19 mouse cellular contexts compared by ENCODE assay signal in genomic region chr1:38544501-38544900, GRCm38 (mm10).
DNase-seq lines count a peak whose midpoint lies in the region; ATAC-seq lines count a peak whose summit lies in the region.
"Had no signal": no experiment of that assay in that cellular context is flagged by ENCODE, and none has a peak within 500 bp of the region (broad histone marks: within the 10 kb centered on the region; RNA-seq: fewer than 3 reads in every experiment).

No protein-coding gene starts in this region.

- H3K36me3 ChIP-seq in hindbrain, embryonic 12.5 days: no peaks in the 10 kb centered on the region
- 0 out of 2 replicates have a peak, but pooled peaks cover 5% of the 10 kb centered on the region for H3K36me3 ChIP-seq in hindbrain, embryonic 10.5 days
- no peaks in the 10 kb centered on the region for H3K36me3 ChIP-seq in neural tube, embryonic 14.5 days (ENCODE audit: control insufficient read depth, insufficient read depth, low read length)
- H3K36me3 ChIP-seq: embryonic facial prominence, embryonic 15.5 days; forebrain, embryonic 15.5 days; heart, embryonic 13.5 days; intestine, embryonic 15.5 days had no signal

- no peaks in the 10 kb centered on the region for H3K9me3 ChIP-seq in hindbrain, embryonic 12.5 days (replicated peaks)
- no peaks in the 10 kb centered on the region for H3K9me3 ChIP-seq in hindbrain, embryonic 10.5 days
- H3K9me3 ChIP-seq in neural tube, embryonic 14.5 days (ENCODE audit: control insufficient read depth, low read length): no peaks in the 10 kb centered on the region
- H3K9me3 ChIP-seq: embryonic facial prominence, embryonic 15.5 days; forebrain, embryonic 15.5 days; heart, embryonic 13.5 days; intestine, embryonic 15.5 days had no signal

- no peak for DNase-seq in hindbrain, embryonic 10.5 days (ENCODE audit: low spot score)
- peak; percentile 46 for DNase-seq in embryo, embryonic 10 days (ENCODE audit: low spot score)
- DNase-seq in embryo, embryonic 9.5 days (ENCODE audit: extremely low spot score): peak; percentile 30
- no peak for DNase-seq in layer of hippocampus, adult 11-12 months (ENCODE audit: low spot score)
- DNase-seq in lung, postnatal 36 days: no peak
- DNase-seq: adrenal gland, adult 8-10 months; cerebellum, adult 11 months; cerebellum, adult 8-10 months; cerebellum, postnatal 14 days; gastrocnemius, postnatal 14 days; heart, postnatal 36 days; kidney, adult 2 months had no signal

- no peak overlapping the region for H3K4me2 ChIP-seq in hindbrain, embryonic 12.5 days (replicated peaks)
- no peak overlapping the region for H3K4me2 ChIP-seq in neural tube, embryonic 14.5 days (ENCODE audit: low read depth, low read length)
- H3K4me2 ChIP-seq: embryonic facial prominence, embryonic 15.5 days; forebrain, embryonic 15.5 days; heart, embryonic 13.5 days; intestine, embryonic 15.5 days had no signal

- H3K27me3 ChIP-seq in hindbrain, embryonic 12.5 days: no peaks in the 10 kb centered on the region
- H3K27me3 ChIP-seq in hindbrain, embryonic 10.5 days (ENCODE audit: insufficient read depth, poor library complexity, severe bottlenecking): no peaks in the 10 kb centered on the region
- H3K27me3 ChIP-seq in neural tube, embryonic 14.5 days (ENCODE audit: control insufficient read depth, insufficient read depth, low read length): no peaks in the 10 kb centered on the region
- H3K27me3 ChIP-seq: embryonic facial prominence, embryonic 15.5 days; forebrain, embryonic 15.5 days; heart, embryonic 13.5 days; intestine, embryonic 15.5 days had no signal

- ATAC-seq in hindbrain, embryonic 12.5 days (ENCODE audit: low FRiP score): 0 out of 2 replicates have a peak, but pooled peaks have one; percentile 51
- no peak for ATAC-seq in neural tube, embryonic 14.5 days (ENCODE audit: low read depth)
- ATAC-seq: forebrain, embryonic 15.5 days; intestine, embryonic 15.5 days had no signal

- WGBS in hindbrain, embryonic 12.5 days: 18% methylated on average over 3 of the region's 3 CpGs
- WGBS in hindbrain, embryonic 10.5 days: 26% methylated on average over 3 of the region's 3 CpGs
- 11% methylated on average over 3 of the region's 3 CpGs for WGBS in neural tube, embryonic 14.5 days

- peaks cover 55% of the 10 kb centered on the region for H3K4me1 ChIP-seq in hindbrain, embryonic 12.5 days
- H3K4me1 ChIP-seq in hindbrain, embryonic 10.5 days (replicated peaks): peaks cover 58% of the 10 kb centered on the region
- peaks cover 42% of the 10 kb centered on the region for H3K4me1 ChIP-seq in neural tube, embryonic 14.5 days (ENCODE audit: control insufficient read depth, insufficient read depth, low read length)

- no peak overlapping the region for H3K4me3 ChIP-seq in hindbrain, embryonic 12.5 days
- H3K4me3 ChIP-seq in hindbrain, embryonic 10.5 days: no peak overlapping the region
- H3K4me3 ChIP-seq in neural tube, embryonic 14.5 days (ENCODE audit: low read depth, low read length): no peak overlapping the region
- H3K4me3 ChIP-seq: embryonic facial prominence, embryonic 15.5 days; erythroblast, embryonic 14.5 days; forebrain, embryonic 15.5 days; heart, embryonic 13.5 days; intestine, embryonic 15.5 days had no signal

- H3K9ac ChIP-seq in hindbrain, embryonic 12.5 days: no peak overlapping the region
- H3K9ac ChIP-seq in neural tube, embryonic 14.5 days (replicated peaks; ENCODE audit: low read depth, low read length): no peak overlapping the region
- H3K9ac ChIP-seq: embryonic facial prominence, embryonic 15.5 days; forebrain, embryonic 15.5 days; heart, embryonic 13.5 days; intestine, embryonic 15.5 days had no signal

- peak overlapping the region; percentile 73 for H3K27ac ChIP-seq in hindbrain, embryonic 12.5 days
- H3K27ac ChIP-seq in hindbrain, embryonic 10.5 days: no peak overlapping the region
- peak overlapping the region; percentile 57; the same call in 1 of the 2 replicates for H3K27ac ChIP-seq in neural tube, embryonic 14.5 days (ENCODE audit: low read depth, low read length)
- H3K27ac ChIP-seq: embryonic facial prominence, embryonic 15.5 days; forebrain, embryonic 15.5 days; heart, embryonic 13.5 days; intestine, embryonic 15.5 days had no signal

Comparison
In these comparisons a context has a peak if more than half of its experiments do, and no peak if none do; other contexts are left out.
1. DNase-seq: peak in embryo, embryonic 10 days (single experiment) and embryo, embryonic 9.5 days (single experiment); none in hindbrain, embryonic 10.5 days (single experiment), layer of hippocampus, adult 11-12 months (single experiment) and lung, postnatal 36 days (single experiment).